Mouse (Mus musculus): ENCODE data around the gene Calr.
A peak's percentile ranks its signal among the peaks of the same experiment; 100 is the strongest.

- no peak for TF ChIP-seq CTCF (IDR thresholded peaks at IDR 0.05; ENCODE audit: low read depth, low read length)
- peak; percentile 85 for TF ChIP-seq POLR2A (IDR thresholded peaks at IDR 0.05; ENCODE audit: extremely low read depth, insufficient read depth, low read length)
These were observed 10.2 kb upstream of the Calr start, which contains the start of gene Farsa for GRCm38 (mm10) chr8:84856864-84857441.
